Mouse (Mus musculus): ENCODE measurements around the gene Pink1.

Gene Pink1

DNA sequence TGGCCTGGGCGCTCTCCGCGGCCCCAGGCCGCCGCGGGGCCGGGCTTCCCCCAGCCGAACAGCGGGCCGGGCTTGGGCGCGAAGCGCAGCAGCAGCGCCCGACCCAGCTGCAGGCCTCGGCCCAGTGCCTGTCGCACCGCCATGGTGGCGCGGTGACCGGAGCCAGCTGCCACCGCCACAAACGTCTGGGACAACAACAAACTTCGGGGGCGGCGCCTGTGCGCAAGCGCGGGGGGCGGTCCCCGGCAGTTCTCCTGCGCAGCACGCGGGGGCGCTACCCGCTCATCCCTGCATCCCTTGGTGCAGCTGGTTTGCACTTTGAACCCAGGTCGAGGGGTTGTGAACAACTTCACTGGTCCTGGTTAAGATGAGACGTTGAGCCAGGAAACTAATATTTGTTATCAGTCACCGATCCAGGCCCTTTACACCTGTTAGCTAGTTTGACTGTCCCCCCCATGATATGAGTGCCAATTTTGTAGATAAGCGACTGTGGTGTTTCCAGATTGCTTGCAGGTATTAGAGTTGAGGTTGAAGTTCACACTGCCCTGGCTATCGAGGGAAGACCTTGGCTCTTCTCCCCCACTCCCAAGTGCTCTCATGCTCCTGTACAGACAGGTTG is at the start of gene Pink1:
Gene Pink1 (minus strand): TSS at position 231 of the 619 bp plus-strand sequence.
- peak; percentile 87 for DNase-seq (ENCODE audit: extremely low read depth, insufficient read length, low spot score)

DNA sequence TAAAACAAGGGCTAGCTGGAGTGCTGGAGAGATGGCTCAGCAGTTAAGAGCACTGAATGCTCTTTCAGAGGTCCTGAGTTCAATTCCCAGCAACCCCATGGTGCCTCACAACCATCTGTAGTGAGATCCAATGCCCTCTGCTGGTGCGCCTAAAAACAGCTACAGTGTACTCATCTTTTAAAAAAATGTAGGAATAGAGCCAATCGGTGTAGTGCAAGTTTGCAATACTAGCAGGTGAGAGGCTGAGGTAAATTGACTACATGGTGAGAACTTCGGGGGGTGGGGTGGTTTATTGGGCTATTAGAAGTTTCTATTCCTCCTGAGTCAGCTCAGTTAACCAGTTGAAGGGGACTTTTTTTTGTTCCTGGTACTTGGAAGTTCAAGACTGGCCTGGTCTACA is 49.0 kb upstream of the Pink1 start:
- no peak for DNase-seq (ENCODE audit: extremely low read depth, insufficient read length, low spot score)

DNA sequence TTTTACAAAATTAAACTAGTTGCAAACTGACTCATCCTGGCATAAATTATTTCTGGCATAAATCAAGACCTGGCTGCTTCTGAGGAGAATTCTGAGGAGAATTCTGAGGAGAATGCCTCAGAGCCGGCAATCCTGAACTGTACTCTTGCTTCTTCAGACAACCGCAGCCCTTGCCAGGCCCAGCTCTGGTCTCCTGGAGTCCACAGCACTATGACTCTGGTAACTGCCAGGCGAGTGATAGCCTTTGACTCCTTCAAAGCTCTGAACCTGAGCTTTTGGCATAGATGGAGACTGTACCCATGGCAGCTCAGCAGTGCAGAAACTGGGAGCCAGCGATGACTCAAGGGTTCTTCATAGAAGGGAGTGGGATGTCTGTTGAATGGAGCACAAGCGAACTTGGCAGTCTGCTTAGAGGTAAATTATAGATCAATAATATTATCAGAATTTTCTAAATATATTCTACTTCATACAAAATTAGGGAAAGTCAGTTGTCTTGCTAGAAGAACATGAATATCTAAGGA is 44.9 kb upstream of the Pink1 start:
- DNase-seq (ENCODE audit: extremely low read depth, insufficient read length, low spot score), result no peak

- no peak for DNase-seq (ENCODE audit: extremely low read depth, insufficient read length, low spot score)
Measured at GRCm38 (mm10) chr4:138368498-138369260, 42.6 kb upstream of the Pink1 start.

- peak; percentile 90 for DNase-seq (ENCODE audit: extremely low read depth, insufficient read length, low spot score)
Measured at GRCm38 (mm10) chr4:138367641-138368497, 41.8 kb upstream of the Pink1 start, which contains the start of gene Cda. Cda (minus strand) TSS chr4:138367992.

DNA sequence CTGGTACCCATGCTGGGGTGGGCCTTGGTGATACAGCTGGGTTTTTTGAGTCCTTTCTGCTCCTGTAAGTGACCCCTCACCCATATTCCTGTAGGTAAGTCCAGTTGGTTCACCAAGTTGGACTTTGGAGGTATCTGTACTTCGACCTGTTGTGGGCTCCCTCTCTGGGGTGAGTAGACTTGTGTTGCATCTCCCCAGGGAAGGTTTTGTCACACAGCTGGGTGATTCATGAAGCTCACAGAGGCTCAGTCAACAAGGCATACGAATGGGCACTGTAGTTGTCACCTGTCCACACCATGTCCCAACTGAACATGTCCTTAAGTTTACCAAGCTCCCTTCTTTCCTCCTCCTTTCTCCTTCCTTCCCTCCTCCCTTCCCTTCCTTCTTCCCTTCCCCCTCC is 40.5 kb upstream of the Pink1 start:
- no peak for DNase-seq (ENCODE audit: extremely low read depth, insufficient read length, low spot score)

- DNase-seq (ENCODE audit: extremely low read depth, insufficient read length, low spot score), result peak; percentile 62
Measured at GRCm38 (mm10) chr4:138363511-138363910, 37.4 kb upstream of the Pink1 start.

DNA sequence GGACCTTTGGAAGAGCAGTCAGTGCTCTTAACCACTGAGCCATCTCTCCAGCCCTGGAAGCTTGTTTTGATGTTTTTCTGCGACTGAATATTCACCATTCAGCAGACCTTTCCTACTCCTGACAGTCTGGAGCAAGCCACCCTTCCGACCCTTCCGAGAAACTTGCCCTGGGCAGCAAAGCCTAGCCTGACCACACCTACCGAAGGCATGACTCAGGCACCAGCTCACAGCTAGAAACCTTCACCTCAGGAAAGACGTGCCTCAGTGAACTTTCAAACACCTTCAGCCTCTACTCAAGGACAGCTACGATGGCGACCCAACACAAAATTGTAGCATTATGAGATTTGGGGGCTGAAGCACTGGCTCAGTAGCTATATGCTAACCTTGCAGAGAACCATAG is 36.8 kb upstream of the Pink1 start:
- DNase-seq (ENCODE audit: extremely low read depth, insufficient read length, low spot score), result peak; percentile 54

DNA sequence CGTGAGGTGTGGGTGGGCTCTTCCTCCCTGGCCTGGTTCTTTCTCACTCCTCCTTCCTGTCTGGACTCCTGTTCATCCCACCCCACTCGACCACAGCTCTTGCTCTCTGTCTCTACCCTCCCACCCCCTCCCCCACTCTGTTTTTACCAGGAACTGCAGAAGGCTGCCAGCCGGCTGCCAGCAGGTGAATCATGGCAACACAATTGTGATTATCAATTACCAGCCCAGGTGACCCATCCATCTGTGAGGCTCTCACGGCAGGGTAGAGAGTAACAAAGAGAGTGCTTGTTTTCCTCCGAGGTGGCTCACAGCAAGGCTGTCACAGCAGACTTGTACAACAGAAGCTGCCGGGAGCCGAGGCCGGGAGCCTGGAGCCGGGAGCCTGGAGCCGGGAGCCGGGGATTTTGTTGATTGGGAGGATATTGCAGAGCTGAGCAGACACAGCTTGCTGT is 35.3 kb upstream of the Pink1 start:
- DNase-seq (ENCODE audit: extremely low read depth, insufficient read length, low spot score), result no peak

DNA sequence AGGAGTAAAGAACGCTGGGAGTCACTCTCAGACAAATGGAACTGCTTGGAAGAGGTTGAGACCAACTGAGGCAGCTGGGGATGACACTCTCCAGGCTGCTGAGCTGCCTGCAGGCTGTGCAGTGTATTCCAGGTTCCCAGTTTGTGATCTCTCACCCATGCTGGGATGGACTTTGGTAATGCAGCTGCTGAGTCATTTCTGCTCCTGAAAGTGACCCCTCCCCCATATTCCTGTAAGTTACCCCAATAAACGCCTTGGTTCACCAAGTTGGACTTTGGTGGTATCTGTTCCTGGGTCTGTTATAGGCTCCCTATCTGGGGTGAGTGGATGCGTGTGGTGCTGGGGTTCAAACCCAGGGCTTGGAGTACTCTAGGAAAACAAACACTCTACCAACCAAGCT is 32.1 kb upstream of the Pink1 start:
- DNase-seq (ENCODE audit: extremely low read depth, insufficient read length, low spot score), result no peak

GRCm38 (mm10) chr4:138356551-138356950 is 30.4 kb upstream of the Pink1 start:
- DNase-seq (ENCODE audit: extremely low read depth, insufficient read length, low spot score), result peak; percentile 78

DNA sequence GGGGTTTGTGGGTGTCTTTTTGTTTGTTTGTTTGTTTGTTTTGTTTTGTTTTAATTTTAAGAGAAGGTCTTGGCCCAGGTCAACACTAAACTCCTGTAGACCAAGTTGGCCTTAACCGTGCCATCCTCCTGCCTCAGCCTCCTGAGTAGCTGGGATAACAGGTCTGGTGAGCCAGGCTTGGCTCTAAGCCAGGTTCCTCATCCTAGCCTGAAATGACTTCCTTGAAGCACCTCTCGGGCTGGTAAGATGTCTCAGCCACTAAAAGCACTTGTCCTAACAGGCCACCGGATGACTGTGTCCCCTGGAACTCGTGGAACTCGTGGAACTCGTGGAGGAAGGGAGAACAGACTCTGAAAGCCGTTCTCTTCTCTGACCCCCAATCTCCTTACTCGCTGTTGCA is 30.0 kb upstream of the Pink1 start:
- no peak for DNase-seq (ENCODE audit: extremely low read depth, insufficient read length, low spot score)

GRCm38 (mm10) chr4:138355496-138355895 is 29.4 kb upstream of the Pink1 start:
- no peak for DNase-seq (ENCODE audit: extremely low read depth, insufficient read length, low spot score)

- DNase-seq (ENCODE audit: extremely low read depth, insufficient read length, low spot score), result no peak
Measured at GRCm38 (mm10) chr4:138353438-138354171, 27.5 kb upstream of the Pink1 start.

DNA sequence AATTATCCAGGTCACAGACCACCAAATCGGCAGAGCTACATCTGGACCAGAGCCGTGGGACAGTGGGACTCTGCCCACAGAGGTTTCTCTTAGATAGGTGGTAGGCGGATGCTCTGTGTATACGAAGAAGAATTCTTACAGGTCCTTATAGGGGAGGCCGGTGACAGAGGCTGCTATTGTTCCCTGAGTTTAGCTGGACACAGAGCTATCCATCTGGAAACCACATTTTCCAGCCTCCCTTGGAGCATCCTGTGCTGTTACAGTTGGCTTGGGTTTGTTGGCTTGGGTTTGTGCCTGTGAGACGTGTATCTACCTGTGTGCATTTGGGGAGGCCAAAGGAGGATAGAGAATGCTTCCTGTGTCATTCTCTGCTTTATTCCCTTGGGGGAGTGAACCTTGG is 26.6 kb upstream of the Pink1 start:
- DNase-seq (ENCODE audit: extremely low read depth, insufficient read length, low spot score), result no peak

DNA sequence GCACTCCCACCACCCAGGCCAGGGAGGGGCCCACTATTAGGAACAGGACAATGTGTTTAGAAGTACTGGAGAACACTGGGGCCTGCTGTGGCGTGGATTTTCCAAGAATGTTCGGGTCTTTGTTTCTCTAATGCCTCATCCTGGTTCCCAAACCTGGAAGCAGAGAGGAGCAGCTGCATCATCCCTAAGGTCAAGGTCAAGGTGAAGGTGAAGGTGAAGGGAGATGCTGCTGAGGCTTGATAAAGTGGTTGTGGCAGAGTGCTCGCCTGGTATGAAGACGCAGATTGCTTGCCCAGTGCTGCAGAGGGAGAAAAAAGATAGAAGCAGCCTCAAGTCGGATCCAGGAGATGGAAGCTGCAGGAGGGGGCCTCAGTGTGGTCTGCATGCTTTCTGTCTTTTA is 25.7 kb upstream of the Pink1 start:
- DNase-seq (ENCODE audit: extremely low read depth, insufficient read length, low spot score), result no peak

- DNase-seq (ENCODE audit: extremely low read depth, insufficient read length, low spot score), result no peak
Measured at GRCm38 (mm10) chr4:138348716-138349115, 22.6 kb upstream of the Pink1 start.

GRCm38 (mm10) chr4:138347280-138347679 is 21.2 kb upstream of the Pink1 start:
- DNase-seq (ENCODE audit: extremely low read depth, insufficient read length, low spot score), result no peak

DNA sequence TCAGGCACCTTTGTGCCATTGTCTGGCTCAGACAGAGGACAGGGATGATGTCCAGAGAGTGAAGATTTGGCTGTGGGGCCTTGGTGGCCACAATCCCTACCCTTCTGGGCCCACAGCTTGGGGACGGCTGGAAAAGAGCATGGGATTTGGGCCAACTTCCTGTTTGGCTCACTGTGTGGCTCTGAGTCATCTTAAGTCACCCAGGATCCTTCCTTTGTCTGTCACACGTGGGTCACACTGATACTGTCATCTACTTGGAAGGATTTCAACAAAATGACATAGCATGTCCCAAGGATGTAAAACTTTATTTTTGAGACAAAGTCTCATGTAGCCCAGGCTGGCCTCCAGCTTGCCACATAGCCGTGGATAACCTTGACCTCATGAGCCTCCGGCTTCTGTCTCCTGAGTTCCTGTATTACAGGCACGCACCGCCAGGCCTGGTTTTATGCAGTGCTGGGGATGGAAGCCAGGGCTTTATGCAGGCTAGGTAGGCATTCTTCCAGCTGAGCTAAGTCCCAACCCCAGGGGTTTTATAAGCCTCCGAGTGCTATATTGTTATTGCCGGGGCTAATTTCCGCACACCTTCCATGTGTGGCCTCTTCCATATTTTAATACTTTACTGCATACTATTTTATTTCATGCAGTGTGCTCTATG is 18.9 kb upstream of the Pink1 start:
- DNase-seq (ENCODE audit: extremely low read depth, insufficient read length, low spot score), result peak; percentile 58

DNA sequence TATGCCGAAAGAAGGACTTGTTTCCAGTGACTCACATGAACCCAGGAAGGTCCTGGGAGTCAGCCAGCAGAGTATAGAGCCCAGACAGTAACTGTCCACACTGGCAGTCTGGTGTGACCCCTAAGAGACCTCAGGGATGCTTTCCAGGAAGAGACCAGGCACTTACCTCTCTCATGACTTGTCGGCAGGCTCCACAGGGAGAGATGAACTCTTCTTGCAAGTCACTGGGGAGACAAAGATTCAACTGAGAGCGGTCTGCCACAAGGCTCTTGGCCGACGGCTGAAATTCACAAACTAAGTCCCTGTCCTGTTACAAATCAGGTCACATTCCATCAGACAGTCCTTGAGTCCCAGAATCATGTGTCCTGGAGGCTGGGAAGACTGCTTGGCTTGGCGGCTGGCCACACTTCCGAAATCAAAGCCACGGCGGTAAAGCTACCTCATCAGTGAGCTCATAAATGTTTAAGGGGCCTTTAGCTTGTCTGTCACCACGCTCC is 17.3 kb upstream of the Pink1 start:
- DNase-seq (ENCODE audit: extremely low read depth, insufficient read length, low spot score), result peak; percentile 67

Measured in 3134 (cell line).